Mouse (Mus musculus) left cerebral cortex, adult 18-20 months (tissue): ENCODE results near the gene Jph4. TPM values are rescaled to one million over a fixed set of nuclear protein-coding genes. Genes with fewer than 3 reads are reported as not detected.

Experiments
- DNase-seq, 2 experiments: peaks; one replicate each; pipeline ENCODE4 v3.0.0; 2021 to 2022; ENCODE audit warnings: low spot score in 2 of 2, mixed read lengths in 1 of 2
- total RNA-seq, 2 experiments: library from RNA; stranded (reverse); gene quantifications; 2 replicates each; pipeline ENCODE4 v1.2.3; 2021

Gene Jph4
- total RNA-seq, 2 experiments from 2014 or later, result 279 to 305 TPM

DNA sequence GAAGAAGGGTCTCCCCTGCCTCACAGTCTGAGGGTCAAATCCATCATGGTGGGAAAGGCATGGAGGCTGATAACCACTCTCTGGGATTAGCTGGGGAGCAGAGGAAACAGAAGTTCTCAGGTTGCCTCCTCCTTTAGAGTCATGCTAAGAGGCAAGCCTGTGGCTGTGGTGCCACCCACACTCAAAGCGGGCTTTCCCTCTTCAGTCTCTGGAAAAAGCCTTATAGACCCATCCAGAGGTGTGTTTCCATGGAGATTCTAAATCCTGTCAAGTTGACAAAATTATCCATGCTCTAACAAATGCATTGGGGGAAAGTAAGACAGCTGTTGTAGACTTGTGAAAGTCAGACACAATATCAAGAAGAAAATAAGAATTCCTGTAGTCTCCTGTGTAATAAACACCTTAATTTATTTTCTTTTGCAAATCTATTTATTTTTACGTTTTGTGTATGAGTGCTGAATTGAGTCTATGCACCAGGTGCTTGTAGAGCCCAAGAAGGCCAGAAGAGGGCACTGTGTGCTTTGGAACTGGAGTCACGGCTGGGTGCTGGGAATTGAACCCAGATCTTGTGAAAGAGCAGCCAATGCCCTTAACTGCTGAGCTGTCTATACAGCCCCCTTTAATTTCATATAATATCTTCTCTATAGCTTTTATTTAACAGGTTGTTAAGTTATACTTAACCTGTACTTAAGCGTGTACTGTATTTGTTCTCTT lies 2.8 kb upstream of the Jph4 start:
- no peak for DNase-seq

DNA sequence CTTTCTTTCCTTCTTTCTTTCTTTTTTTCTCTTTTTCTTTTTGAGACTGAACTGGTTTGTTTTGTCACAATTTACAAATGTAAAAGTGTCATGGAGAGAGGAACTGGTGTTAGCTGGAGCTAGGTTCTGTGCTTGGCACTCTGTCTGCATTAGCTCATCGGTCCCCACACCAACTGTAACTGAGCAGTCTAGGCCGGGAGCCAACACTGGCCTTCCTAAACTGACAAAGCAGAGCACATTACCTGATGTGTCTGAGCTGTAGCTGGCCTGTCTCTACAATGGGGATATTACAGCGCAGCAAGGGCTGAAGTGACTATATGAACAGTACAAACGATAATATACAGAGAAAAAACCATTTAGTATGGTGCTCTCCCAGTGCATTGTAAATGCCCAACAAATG lies 2.1 kb upstream of the Jph4 start:
- no peak for DNase-seq

DNA sequence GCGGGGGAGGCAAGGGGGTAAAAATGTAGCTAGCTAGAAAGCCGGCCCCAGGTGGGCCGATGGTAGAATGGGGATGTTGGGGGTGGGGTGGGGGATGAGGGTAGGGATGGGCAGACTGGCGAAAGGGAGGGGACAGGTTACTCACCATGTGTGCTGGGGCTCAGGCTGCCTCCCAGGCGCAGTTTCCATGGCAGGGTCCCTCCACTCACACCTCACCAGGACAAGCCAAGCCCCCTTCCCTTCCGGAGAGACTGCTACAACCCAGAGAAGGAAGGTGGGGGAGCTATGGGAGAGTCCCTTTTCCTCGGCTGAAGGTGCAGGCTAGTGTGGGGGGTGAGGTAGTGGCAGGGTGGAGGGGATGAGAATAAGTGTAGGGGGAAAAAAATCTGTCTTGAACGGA lies 889 bp downstream of the Jph4 start:
- no peak for DNase-seq

DNA sequence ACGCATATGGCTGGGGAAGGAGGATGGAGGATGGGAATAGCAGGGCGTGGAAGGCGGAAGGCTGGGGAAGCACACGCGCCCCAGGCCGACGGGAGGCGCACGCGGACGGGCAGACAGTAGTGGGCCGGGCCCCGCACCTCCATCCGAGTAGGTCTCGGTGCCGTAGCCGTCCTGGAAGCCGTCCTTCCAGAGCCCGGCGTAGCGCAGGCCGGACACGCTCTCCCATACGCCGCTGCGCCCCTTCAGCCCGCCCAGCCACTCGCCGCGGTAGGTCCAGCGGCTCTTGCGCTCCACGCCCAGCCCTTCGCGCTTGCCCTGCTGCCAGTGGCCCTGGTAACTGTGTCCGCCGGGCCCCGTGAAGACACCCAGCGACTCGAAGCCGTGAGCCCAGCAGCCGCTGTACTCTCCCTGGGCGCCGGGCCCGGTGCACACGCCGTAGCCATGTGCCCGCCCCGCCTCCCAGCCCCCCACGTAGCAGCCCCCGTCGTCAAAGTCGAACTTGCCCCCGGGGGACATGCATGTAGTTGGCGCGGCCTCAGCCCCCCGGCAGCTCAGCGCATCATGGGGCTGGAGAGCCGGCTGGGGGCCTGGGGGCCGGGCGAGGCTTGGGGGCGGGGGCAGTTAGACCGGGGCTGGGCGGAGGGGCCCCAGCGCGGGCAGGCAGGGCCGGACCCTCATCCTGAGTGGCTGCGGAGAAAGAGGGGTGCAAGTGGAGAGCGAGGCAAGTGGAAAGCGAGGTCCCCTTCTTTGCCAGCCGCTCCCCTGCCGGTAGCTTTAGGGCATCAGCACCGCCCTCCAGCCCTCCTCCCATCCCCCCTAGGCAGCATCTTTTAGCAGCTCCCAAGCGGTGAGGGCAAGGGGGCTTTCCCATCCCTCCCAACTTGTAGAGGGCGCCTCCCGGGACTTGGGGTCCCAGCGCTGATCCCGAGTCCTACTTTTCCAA lies 1.7 kb downstream of the Jph4 start:
- DNase-seq, result peak; percentile 69 to 71

DNA sequence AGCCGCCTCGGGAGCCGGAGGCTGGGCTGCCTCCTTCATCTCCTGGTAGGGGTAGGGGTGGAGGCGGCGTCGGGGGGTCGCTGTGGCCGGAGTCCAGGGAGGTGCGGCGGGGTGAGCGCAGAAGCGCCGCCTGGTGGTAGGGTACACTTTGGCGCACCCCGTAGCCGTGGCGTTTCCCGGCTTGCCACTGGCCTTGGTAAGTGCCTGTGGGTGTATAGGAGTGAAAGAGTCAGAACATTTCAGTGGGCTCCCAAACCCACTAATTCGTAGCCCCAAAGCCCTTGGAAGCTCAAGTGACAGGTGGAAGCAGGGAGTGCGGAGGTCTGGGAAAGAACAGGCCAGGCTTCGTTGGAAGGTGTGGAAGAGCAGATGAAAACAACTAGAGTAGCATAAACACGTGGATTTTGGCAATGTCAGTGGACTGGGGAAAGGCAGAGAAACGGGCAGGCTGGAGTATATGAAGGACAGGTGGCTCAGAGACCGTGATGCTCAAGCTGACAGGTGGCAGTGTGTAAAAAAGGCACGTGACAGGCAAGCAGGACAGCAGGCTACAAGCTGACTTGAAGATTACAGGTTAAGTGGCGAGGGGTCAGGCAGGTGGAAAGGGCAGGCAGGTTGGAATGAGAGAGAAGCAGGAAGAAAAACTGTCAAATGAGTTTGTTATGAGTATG lies 2.6 kb downstream of the Jph4 start:
- DNase-seq, result peak in 1 of 2 experiments; percentile 52

DNA sequence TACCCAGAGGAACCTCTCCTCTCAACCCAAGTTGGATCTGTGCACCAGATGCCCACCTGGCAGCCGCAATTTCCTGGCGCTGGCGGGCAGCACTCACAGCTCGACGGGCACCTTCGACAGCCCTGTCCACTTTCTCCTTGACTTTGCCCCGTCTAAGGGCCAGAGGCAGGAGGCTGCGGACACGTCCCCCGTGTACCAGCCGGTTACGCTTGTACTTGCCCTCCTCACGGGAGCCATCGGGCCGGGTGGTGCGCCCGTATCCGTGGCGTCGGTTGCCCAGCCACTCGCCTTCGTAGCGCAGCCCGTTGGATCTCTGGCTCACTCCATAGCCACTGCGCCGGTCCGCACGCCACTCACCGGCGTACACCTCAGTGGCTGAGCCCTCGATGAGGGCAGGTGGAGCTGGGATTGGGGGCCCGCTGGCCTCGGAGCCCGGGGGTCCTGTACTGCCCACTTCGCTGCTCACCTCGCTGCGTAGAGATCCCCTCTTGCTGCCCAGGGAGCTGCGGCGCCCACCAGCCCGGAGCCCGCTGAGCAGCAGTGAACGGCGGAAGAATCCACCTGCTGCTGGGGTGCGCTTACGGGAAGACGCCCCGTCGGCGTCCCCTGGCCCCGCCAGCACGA lies 3.3 kb downstream of the Jph4 start:
- no peak for DNase-seq

DNA sequence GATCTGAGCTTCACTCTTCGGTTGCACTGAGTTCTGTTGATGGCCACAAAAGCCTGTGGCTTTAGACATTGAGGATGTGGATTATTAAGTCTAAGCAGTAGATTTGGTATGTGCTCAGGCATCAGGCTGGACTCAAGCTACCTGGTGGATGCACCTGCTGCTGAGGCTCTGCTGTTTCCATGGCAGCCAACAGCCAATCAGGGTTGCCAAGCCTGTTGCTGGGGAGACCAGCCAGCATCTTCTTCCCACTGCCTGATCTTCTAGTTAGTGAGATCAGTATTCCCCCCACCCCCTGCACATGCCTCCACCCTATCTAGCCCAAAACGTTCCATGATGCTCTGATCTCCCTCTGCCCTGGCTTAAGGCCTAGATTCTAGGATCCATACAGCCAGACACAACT lies 5.0 kb downstream of the Jph4 start:
- peak in 1 of 2 experiments; percentile 39 for DNase-seq

DNA sequence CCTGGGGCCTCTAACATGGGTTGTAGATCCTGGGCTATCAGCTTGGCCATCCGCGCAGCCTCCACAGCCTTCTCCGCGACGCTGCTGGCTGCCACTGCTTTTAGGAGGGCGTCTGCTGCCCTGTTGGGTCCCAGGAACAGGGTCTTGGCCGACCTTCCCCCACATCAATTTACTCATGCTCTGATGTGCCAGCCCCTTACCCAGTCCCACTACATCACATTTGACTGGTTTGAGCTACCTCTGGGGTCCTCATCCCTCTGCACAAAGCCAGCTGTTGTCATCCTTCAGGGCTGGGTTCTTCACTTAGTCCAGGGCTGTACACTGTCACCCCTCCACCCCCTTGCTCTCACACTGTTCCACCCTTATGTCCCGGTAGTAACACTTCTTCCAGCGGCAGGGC lies 6.7 kb downstream of the Jph4 start:
- DNase-seq, result no peak

DNA sequence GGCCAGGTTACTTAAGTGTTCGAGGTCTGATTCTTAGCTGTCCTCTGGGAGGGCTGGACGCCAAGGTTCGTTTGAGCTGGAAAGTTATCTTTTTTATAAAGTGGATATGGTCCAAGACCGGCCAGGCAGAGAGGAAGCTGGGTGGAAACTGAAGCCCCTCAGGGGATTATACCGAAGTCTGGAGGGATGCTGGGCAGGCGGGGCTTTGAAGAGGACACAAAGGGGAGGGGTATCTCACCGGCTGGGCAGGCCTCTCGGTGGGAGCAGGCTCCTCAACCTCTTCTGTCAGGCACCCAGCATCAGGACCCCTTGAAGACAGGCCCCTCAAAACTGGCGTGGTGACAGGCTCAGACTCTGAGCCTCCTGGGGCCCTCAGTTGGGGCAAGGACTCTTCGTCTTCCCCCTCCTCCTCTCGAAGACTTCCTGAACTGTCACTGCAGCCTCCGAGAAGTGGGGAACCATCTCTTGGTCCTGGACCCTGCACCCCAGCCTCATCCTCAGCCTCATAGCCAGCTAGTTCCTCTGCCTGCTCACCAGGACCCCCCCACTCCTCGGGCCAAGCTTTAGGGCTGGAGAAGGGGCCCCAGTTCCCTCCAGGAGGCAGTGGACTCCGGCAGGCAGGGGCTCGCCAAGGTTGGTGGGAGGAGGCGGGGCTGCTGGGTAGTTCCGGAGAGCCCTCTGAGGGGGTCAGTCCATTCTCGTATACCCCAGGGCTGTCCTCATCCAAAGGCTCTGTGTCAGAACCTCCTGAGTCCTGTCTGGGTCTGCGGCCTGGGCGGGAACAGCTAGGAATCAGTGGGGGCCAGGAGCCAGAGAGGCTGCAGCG lies 7.5 kb downstream of the Jph4 start:
- no peak for DNase-seq

DNA sequence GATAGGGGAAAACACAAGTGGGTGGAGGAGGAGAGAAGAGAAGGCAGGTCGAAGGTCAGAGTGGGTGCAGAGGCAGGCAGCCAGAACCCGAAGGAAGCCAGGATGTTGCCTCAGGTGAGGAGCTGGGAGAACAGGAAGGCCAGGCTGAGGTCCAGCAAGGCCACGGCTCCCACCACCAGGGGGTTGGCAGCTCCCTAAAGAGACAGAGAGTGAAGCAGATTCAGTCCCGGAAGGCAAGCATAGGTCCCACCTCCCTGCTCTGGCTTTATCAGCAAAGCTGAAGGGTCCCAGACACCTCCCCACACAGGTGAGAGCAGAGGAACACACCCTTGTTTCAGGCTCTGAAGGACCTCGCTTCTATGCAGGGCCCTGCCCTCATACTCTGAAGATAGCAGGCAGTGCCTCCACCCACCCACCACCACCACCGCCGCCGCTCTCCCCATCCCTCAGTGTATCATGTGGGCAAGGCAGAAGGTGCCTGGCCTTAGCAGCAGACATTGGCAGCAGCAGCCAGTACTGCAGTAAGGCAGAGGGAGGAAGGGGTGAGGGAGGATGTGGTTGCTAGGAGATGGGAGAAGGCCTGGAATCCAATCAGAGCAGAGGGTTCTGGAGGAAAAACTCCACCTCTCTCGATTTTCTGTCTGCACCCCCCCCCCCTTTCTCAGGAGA lies 8.4 kb downstream of the Jph4 start:
- peak; percentile 73 to 86 for DNase-seq

DNA sequence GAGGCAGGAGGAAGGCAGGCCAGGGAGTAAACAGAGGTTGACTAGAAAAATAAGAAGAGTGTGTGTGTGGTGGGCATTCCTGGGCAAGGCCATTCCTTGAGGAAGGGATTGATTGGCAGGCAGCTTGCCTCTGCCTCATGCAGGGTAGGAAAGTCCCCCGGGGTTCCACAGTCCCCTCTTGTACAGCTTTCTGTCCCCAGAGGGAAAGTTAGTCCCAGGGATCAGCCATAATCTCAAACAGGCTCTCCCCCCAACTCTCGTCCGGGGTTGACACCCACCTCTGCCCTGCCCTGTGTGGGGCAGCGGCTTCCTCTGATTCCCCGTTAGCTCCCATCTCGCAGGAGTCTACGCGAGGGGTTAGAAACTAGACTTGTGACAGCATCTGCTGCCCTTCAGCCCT lies 9.7 kb downstream of the Jph4 start:
- no peak for DNase-seq

DNA sequence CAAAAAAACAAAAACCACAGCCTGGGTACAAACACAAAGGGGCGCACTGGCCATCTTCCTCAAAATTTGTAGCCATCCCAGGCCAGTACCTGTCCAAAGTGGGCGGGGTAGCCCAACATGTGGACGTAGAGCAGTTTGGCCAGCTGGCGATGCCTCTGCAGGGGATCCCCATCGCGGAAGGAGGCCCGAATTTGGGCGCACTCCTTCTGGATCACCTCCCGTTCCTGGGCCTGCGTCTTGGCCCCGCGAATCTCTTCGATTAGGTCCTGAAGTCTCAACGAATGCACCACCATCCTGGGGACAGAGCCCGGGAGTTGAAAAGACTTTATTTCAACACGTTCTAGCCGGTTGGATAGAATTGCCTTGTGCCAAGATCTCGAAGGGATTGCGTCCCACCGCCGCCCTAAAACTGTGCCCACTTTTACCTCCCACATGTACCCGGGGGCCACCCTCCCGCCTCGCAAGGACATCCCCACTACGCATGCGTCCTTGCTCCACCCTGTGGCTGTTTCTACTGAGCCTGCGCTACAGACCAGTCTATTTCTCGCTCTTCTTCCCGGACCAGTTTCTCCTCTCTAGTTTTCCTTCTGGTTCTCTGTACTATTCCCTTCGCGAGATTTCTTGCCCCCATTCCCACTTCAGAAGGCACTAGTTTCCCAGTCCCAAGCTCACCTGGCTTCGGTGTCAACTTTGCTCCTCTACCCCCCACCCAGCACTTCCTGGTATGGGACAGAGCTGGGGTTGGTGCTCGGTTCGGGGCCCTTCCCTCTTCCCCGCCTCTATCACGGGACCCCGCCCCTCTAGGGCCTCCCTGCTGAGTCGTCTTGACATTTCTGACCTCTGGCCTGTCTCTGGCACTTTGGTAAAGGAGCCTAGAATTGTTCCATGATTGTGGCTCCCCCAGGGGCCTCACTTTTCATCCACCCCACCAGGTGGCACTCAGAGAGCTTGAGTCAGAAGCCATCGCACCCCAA lies 10.6 kb downstream of the Jph4 start, which contains the start of gene Ap1g2:
Gene Ap1g2 (minus strand): TSS at position 758 of the 974 bp plus-strand sequence.
- peak; percentile 85 to 89 for DNase-seq

DNA sequence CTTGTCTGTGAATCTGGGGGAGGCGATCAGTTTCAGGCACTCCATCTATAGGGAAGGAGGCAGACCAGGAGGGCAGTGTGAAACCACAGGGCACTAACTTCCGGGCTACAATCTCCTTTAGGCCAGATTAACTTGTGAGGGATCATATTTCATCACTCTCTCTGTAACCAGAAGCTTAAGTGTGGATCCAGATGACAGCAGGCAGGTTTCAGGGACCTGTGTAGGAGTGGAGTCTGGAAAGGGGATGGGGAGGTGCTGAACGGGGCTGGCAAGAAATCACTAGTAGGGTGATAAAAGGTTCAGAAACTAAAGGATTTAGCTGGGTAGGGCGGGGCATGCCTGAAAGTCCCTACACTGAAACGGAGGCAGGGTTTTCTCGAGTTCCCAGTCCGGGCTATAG lies 11.3 kb downstream of the Jph4 start:
- no peak for DNase-seq

DNA sequence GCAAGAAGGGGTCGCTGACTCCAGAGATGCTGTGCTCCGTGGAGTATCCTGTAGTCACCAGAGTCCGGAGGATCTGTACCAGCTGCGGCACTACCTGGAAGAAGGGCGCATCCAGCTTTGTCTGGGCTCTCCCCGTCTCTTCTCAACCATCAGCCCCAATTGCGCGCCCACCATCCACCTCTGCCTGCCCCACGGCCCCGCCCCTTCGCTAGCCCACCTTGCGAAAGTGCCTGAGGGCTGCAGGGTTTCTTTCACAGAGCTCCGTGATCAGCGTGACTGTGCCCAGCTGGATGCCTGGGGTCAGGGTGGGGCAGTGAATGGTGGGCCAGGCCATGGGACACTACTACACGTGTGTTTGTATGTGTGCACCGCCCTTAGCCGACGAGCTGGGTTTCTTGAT lies 12.4 kb downstream of the Jph4 start:
- no peak for DNase-seq

DNA sequence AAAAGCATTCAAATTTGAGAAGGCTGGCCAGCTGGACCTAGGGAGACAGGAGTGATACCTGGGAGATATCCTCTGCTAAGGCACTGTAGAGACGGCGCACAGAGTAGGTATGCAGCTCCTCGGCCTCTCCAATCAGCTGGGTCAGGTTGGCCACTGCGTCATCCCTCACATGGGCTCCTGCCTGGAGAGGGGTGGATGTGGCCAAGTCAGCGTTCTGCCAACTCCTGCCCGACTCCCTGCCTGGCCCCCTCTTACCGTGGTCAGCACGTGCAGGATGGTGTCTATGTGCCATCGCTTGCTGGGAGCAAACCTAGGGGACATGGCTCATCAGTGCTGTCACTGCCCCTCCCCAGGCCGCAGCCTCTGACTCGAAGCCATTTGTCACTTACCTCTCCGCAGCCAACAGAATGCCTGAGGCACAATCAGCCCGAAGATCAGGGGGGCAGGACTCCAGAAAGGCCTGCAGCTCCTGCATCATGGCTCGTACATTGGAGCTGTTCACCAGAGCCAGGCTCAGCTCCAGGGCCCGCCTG lies 14.4 kb downstream of the Jph4 start:
- DNase-seq, result no peak

DNA sequence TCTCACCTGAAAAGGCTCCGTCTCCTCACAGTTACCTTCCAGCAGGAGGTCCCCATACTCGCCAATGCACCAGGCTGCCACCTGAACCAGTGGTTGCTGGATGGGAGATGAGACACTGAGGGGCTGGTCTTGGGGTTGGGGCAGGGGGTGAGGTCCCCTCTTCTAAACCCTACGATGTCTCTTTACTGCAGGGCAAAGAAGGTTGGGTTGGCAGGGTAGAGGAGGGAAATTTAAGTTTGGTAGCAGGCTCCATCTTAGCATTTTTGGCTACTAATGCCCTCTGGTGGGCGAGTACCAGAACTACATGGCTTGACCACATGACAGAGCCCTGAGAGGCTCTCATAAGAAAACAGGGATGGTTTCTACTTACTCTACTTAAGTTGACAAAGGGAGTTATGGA lies 15.1 kb downstream of the Jph4 start:
- DNase-seq, result peak in 1 of 2 experiments; percentile 71

DNA sequence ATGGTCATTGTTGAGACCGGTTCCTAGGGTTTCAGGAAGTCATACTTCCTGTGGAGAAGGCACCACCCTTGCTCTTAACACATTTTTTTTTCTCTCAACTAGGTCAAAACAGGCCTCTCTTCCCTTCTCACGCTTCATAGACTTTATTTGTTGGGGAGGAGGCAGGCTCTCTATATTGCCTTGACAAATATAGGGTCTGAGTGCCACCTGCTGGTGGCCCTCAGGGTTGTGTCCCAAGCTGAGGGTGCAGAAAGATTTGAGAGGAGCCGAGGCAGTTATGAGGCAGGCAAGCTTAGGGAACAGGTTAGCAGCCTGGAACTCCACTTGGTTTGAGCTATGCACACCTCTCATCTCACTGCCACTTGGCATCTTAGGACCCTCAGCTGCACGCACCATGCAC lies 18.7 kb downstream of the Jph4 start:
- DNase-seq, result no peak

DNA sequence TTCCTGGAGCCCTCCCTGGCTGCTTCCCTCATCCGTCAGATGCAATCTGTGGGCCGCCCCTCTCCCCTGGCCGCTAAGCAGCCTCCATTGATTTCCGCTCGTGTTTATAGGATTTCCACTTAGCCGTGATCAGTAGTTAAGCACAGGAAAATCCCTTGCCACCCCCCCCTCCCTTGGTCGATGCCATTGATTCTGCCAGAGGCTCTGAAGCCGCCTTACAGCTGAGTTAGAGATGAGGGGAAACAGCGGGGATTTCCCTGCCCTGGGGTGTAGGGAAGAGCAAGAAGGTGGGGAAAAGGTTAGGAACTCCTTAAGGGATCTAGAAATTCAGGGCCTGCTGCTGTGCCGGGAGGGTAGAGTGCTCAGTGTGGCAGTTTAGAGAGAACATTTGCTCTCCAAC lies 19.1 kb downstream of the Jph4 start:
- DNase-seq, result no peak
